Mouse (Mus musculus) heart, postnatal 0 days (tissue): Measurements from ENCODE around the gene E4f1.

Experiments used
- CTCF ChIP-seq: IDR thresholded peaks from 2 replicates; pipeline ENCODE4 v1.5.1; 2016; ENCODE audit warnings: antibody characterized with exemption, control low read depth, low read depth
- EP300 ChIP-seq: IDR thresholded peaks from 2 replicates; pipeline ENCODE4 v1.6.1; 2016; ENCODE audit warnings: antibody characterized with exemption, low read depth

DNA sequence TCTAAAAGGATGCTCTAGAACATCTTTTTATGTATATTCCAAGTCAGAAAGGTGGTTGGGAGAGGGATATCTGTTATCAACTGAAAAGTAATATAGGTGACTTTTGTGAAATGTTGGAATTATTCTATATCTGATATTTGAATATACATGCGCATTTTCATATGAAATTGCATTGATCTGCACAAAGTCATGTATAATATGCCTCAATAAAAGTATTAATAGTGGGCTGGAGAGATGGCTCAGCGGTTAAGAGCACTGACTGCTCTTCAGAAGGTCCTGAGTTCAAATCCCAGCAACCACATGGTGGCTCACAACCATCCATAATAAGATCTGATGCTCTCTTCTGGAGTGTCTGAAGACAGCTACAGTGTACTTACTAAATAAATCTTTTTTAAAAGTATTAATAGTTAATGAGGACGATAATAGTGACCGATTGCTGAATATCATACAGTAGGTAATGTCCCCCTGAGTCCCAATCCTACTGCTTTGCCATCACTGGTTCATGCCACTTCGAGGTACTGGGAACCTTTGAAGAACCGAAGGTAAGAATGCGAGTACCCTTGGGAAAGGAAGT is 690 bp downstream of the E4f1 start:
- TF ChIP-seq CTCF (no peak), EP300 (no peak)
